Mouse (Mus musculus) liver, embryonic 12.5 days (tissue): Measurements from ENCODE around the gene Rap1a. TPM values are rescaled to one million over a fixed set of nuclear protein-coding genes. Genes with fewer than 3 reads are reported as not detected.
A peak's percentile ranks its signal among the peaks of the same experiment; 100 is the strongest.
"Not testable (repeated sequence)": the region's sequence is repeated elsewhere in the genome, so short reads cannot be mapped to it uniquely, and the experiment has no call there.

Experiments used
- ATAC-seq: fragments of 200-750 bp; cut with Nextera tagmentation; 2 replicates; pipeline ENCODE4 v1.8.0; 2017; ENCODE audit warnings: moderate number of reproducible peaks, mild to moderate bottlenecking, moderate library complexity
- H3K27ac ChIP-seq: fragments of 300-500 bp; sonication (generic); 2 replicates; pipeline ENCODE4 v1.5.1; 2016; ENCODE audit warnings: mild to moderate bottlenecking
- H3K27me3 ChIP-seq: fragments of 300-500 bp; sonication (generic); replicated peaks from 2 replicates; pipeline ENCODE4 v1.6.1; 2016; ENCODE audit warnings: mild to moderate bottlenecking, moderate library complexity
- H3K36me3 ChIP-seq: fragments of 300-500 bp; sonication (generic); 2 replicates; pipeline ENCODE4 v1.6.1; 2016; ENCODE audit warnings: mild to moderate bottlenecking, moderate library complexity
- H3K4me1 ChIP-seq: fragments of 300-500 bp; sonication (generic); 2 replicates; pipeline ENCODE4 v1.6.1; 2016
- H3K4me2 ChIP-seq: fragments of 300-500 bp; sonication (generic); 2 replicates; pipeline ENCODE4 v1.6.1; 2016; ENCODE audit warnings: mild to moderate bottlenecking, moderate library complexity
- H3K4me3 ChIP-seq: fragments of 300-500 bp; sonication (generic); 2 replicates; pipeline ENCODE4 v1.5.1; 2016; ENCODE audit warnings: mild to moderate bottlenecking, moderate library complexity
- H3K9ac ChIP-seq: fragments of 300-500 bp; sonication (generic); 2 replicates; pipeline ENCODE4 v1.6.1; 2016; ENCODE audit warnings: mild to moderate bottlenecking, moderate library complexity
- H3K9me3 ChIP-seq: fragments of 300-500 bp; sonication (generic); replicated peaks from 2 replicates; pipeline ENCODE4 v1.6.1; 2016; ENCODE audit warnings: mild to moderate bottlenecking, moderate library complexity
- WGBS: fragments of 180-500 bp; shearing (Covaris S2); methylation state at CpG from one replicate; pipeline ENCODE4 v1.1.7; 2016; ENCODE audit not compliant: insufficient replicate concordance; 5-methylcytosine and 5-hydroxymethylcytosine counted together
- polyA plus RNA-seq: library from polyadenylated mRNA; unstranded; fragments of >200 nt; fragmentation: Nextera tagmentation; extraction: Ambion mirVana; gene quantifications from 2 replicates; pipeline ENCODE4 v1.2.1, GENCODE M21; 2016

Gene Rap1a
- polyA plus RNA-seq, 1 experiment from 2014 or later, result 122 TPM

DNA sequence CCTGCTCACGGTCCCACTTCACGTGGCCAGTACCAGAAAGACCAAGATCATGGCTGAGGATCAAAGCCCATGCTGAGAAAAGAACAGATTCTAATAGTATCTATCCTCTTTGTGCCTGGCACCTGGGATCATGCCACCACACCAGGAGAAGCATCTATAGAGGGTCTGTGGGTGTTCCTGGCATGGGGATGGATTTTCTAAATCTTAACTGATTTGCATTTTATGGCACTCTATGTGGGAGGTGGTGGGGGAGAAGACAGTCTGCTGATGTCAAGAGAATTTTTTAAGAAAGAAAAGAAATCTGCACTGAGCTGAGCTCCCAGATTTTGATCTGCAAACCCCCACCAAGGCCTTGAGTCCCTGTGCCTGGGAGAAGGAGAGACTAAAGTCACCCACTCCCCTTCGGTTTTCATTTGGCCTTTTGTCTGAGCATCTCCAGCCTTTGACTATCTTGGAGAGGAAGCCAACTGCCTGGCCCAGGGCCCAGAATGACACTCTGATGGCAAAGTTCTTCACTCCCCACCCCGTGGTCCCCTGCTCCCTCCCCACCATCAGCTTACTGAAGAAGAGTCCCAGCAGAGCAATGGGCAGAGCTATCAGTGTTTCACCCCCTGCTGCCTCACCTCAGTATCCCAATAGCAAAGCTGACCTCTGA, 94.6 kb downstream of the Rap1a start:
- no peak overlapping the region for H3K9ac ChIP-seq
- H3K9me3 ChIP-seq, result no peaks in the 10 kb centered on the region
- ATAC-seq, result no peak
- peak overlapping the region; percentile 96; the same call in 1 of the 2 replicates for H3K4me2 ChIP-seq
- no peaks in the 10 kb centered on the region for H3K36me3 ChIP-seq
- H3K27ac ChIP-seq, result no peak overlapping the region
- 44% methylated on average over 4 of the region's 4 CpGs for WGBS
- peaks cover 59% of the 10 kb centered on the region for H3K27me3 ChIP-seq
- H3K4me3 ChIP-seq, result no peak overlapping the region
- peaks cover 43% of the 10 kb centered on the region for H3K4me1 ChIP-seq

GRCm38 (mm10) chr3:105705561-105705960, 95.6 kb downstream of the Rap1a start:
- H3K36me3 ChIP-seq, result no peaks in the 10 kb centered on the region
- H3K27ac ChIP-seq, result no peak overlapping the region
- H3K9me3 ChIP-seq, result no peaks in the 10 kb centered on the region
- H3K4me1 ChIP-seq, result peaks cover 53% of the 10 kb centered on the region
- peak overlapping the region; percentile 71 for H3K9ac ChIP-seq
- 30% methylated on average over 3 of the region's 3 CpGs for WGBS
- H3K27me3 ChIP-seq, result peaks cover 56% of the 10 kb centered on the region
- no peak for ATAC-seq
- H3K4me2 ChIP-seq, result peak overlapping the region; percentile 96
- H3K4me3 ChIP-seq, result peak overlapping the region; percentile 65

- under 1% methylated on average over 28 of the region's 28 CpGs for WGBS
- no peaks in the 10 kb centered on the region for H3K9me3 ChIP-seq
- H3K4me1 ChIP-seq, result peaks cover 57% of the 10 kb centered on the region
- peak overlapping the region; percentile 96 for H3K4me2 ChIP-seq
- peak overlapping the region; percentile 65 for H3K4me3 ChIP-seq
- no peaks in the 10 kb centered on the region for H3K36me3 ChIP-seq
- H3K27ac ChIP-seq, result no peak overlapping the region
- peak; percentile 38 for ATAC-seq
- H3K9ac ChIP-seq, result peak overlapping the region; percentile 71
- peaks cover 51% of the 10 kb centered on the region for H3K27me3 ChIP-seq
These were observed 96.0 kb downstream of the Rap1a start for GRCm38 (mm10) chr3:105705061-105705549.

GRCm38 (mm10) chr3:105704031-105705008, 96.8 kb downstream of the Rap1a start, which contains the start of gene Inka2:
Inka2 (plus strand) TSS chr3:105704599.
- Histone ChIP-seq H3K4me3 (peak within 1 kb of the TSS; percentile 65), H3K36me3 (no peaks in the 10 kb centered on the region), H3K4me1 (peaks cover 65% of the 10 kb centered on the region), H3K9ac (peak within 1 kb of the TSS; percentile 71), H3K4me2 (peak within 1 kb of the TSS; percentile 96), H3K9me3 (no peaks in the 10 kb centered on the region), H3K27ac (peak within 1 kb of the TSS; percentile 64), H3K27me3 (peaks cover 46% of the 10 kb centered on the region)
- WGBS, result 5% methylated on average over 37 of the region's 43 CpGs
- ATAC-seq, result peak; percentile 91

DNA sequence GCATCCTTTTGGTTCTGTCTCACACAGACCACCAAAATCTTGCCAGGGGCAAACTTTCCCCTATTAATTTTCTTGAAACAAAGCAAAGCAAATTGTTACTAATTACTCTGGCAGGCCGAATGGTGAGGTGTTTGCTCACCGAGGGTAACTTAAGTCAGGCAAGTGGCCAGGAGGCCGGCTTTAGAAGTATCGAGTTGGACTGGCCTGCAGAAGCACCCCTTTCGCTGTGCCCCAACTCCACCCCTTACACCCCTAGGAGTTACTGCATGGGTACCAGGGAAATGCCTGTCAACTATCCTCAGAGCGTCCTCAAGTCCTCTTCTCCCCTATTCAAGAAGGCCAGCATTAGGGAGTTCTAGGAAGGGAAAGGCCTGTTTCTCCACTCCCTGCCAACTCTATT, 97.6 kb downstream of the Rap1a start:
- Histone ChIP-seq H3K27ac (no peak overlapping the region), H3K4me3 (0 out of 2 replicates have a peak overlapping the region, but pooled peaks have one; percentile 65), H3K36me3 (no peaks in the 10 kb centered on the region), H3K9me3 (no peaks in the 10 kb centered on the region), H3K9ac (no peak overlapping the region), H3K4me1 (peaks cover 72% of the 10 kb centered on the region), H3K27me3 (peaks cover 39% of the 10 kb centered on the region), H3K4me2 (peak overlapping the region; percentile 96)
- 60% methylated on average over 6 of the region's 6 CpGs for WGBS
- ATAC-seq, result no peak

GRCm38 (mm10) chr3:105701399-105701798, 99.7 kb downstream of the Rap1a start:
- peak overlapping the region; percentile 62 for H3K9ac ChIP-seq
- H3K4me3 ChIP-seq, result peak overlapping the region; percentile 23
- 12% methylated on average over 5 of the region's 5 CpGs for WGBS
- H3K4me1 ChIP-seq, result peaks cover 87% of the 10 kb centered on the region
- peak overlapping the region; percentile 76 for H3K27ac ChIP-seq
- peaks cover 30% of the 10 kb centered on the region for H3K27me3 ChIP-seq
- no peaks in the 10 kb centered on the region for H3K36me3 ChIP-seq
- peak; percentile 30 for ATAC-seq
- no peaks in the 10 kb centered on the region for H3K9me3 ChIP-seq
- peak overlapping the region; percentile 61 for H3K4me2 ChIP-seq

GRCm38 (mm10) chr3:105700786-105701185, 100.3 kb downstream of the Rap1a start:
- Histone ChIP-seq H3K4me3 (peak overlapping the region; percentile 23; the same call in 1 of the 2 replicates), H3K4me2 (peak overlapping the region; percentile 61), H3K9ac (peak overlapping the region; percentile 62), H3K27me3 (peaks cover 30% of the 10 kb centered on the region), H3K4me1 (peaks cover 91% of the 10 kb centered on the region), H3K27ac (peak overlapping the region; percentile 88; the same call in 1 of the 2 replicates)
- not testable (repeated sequence) for H3K36me3 ChIP-seq, H3K9me3 ChIP-seq, ATAC-seq
- WGBS, result 12% methylated on average over 1 of the region's 1 CpGs

- ATAC-seq, result peak; percentile 93
- peaks cover 32% of the 10 kb centered on the region for H3K27me3 ChIP-seq
- H3K27ac ChIP-seq, result peak overlapping the region; percentile 88
- no peaks in the 10 kb centered on the region for H3K9me3 ChIP-seq
- H3K36me3 ChIP-seq, result no peaks in the 10 kb centered on the region
- H3K4me2 ChIP-seq, result peak overlapping the region; percentile 43
- peak overlapping the region; percentile 40 for H3K9ac ChIP-seq
- H3K4me1 ChIP-seq, result peaks cover 83% of the 10 kb centered on the region
- 36% methylated on average over 3 of the region's 3 CpGs for WGBS
- H3K4me3 ChIP-seq, result no peak overlapping the region
These were observed 101.7 kb downstream of the Rap1a start for GRCm38 (mm10) chr3:105699241-105699933.

DNA sequence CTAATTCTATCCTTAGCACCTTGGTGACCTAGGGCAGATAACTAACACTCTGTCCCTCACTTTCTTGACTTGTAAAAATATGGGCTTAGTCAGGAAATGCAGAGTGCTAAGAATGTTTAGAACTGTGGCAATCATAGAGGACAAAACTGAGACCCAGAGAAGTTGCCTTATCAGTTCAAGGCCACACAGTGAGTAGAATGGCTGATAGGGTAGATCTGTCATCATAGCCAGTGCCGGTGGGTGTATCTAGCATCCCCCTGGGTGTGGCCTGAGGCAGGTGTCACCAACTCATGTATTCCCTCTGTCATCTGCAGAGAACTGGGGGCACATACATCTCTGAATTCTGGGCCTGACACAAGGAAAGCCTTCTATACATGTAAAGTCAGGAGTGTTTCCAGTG, 102.8 kb downstream of the Rap1a start:
- Histone ChIP-seq H3K36me3 (no peaks in the 10 kb centered on the region), H3K27me3 (peaks cover 43% of the 10 kb centered on the region), H3K27ac (peak overlapping the region; percentile 88), H3K4me3 (no peak overlapping the region), H3K4me2 (peak overlapping the region; percentile 43), H3K4me1 (peaks cover 73% of the 10 kb centered on the region), H3K9me3 (no peaks in the 10 kb centered on the region), H3K9ac (0 out of 2 replicates have a peak overlapping the region, but pooled peaks have one; percentile 7)
- WGBS, result 17% methylated on average over 1 of the region's 1 CpGs
- peak; percentile 69 for ATAC-seq

GRCm38 (mm10) chr3:105697148-105697441, 104.0 kb downstream of the Rap1a start:
- Histone ChIP-seq H3K9me3 (no peaks in the 10 kb centered on the region), H3K4me2 (no peak overlapping the region), H3K27me3 (peaks cover 55% of the 10 kb centered on the region), H3K4me3 (no peak overlapping the region), H3K4me1 (peaks cover 61% of the 10 kb centered on the region), H3K9ac (no peak overlapping the region), H3K27ac (no peak overlapping the region), H3K36me3 (no peaks in the 10 kb centered on the region)
- ATAC-seq, result no peak
- WGBS, result 64% methylated on average over 5 of the region's 5 CpGs

GRCm38 (mm10) chr3:105696387-105697147, 104.6 kb downstream of the Rap1a start:
- Histone ChIP-seq H3K27ac (no peak overlapping the region), H3K9me3 (no peaks in the 10 kb centered on the region), H3K4me1 (peaks cover 55% of the 10 kb centered on the region), H3K4me2 (no peak overlapping the region), H3K4me3 (no peak overlapping the region), H3K36me3 (no peaks in the 10 kb centered on the region), H3K9ac (no peak overlapping the region), H3K27me3 (peaks cover 59% of the 10 kb centered on the region)
- 73% methylated on average over 17 of the region's 17 CpGs for WGBS
- no peak for ATAC-seq
